Mouse (Mus musculus): Measurements from ENCODE around the gene Nkx2-3. TPM values are rescaled to one million over a fixed set of nuclear protein-coding genes. Genes with fewer than 3 reads are reported as not detected.

The Nkx2-3 gene
- polyA plus RNA-seq, 1 experiment = 0.06 TPM

GRCm38 (mm10) chr19:43606552-43607530 is 5.3 kb upstream of the Nkx2-3 start:
- Histone ChIP-seq H3K27ac (ENCODE audit: control insufficient read depth, insufficient read depth, low read depth, low read length) (no peak overlapping the region), H3K4me3 (ENCODE audit: control insufficient read depth, low read depth, low read length) (no peak overlapping the region), H3K36me3 (ENCODE audit: control insufficient read depth, insufficient read depth, low read length) (no peaks in the 10 kb centered on the region), H3K4me1 (ENCODE audit: control insufficient read depth, insufficient read depth, low read length) (peaks cover 7% of the 10 kb centered on the region), H3K27me3 (ENCODE audit: control insufficient read depth, insufficient read depth, low read length) (peaks cover 6% of the 10 kb centered on the region)
- no peak for TF ChIP-seq CTCF (IDR thresholded peaks at IDR 0.05; ENCODE audit: control insufficient read depth, insufficient read depth, insufficient replicate concordance, low read depth, low read length)
- TF ChIP-seq POLR2A (IDR thresholded peaks at IDR 0.05; ENCODE audit: control insufficient read depth, low read depth, low read length) = no peak

GRCm38 (mm10) chr19:43607842-43608680 is 4.1 kb upstream of the Nkx2-3 start:
- Histone ChIP-seq H3K4me1 (ENCODE audit: control insufficient read depth, insufficient read depth, low read length) (peaks cover 14% of the 10 kb centered on the region), H3K36me3 (ENCODE audit: control insufficient read depth, insufficient read depth, low read length) (no peaks in the 10 kb centered on the region), H3K27ac (ENCODE audit: control insufficient read depth, insufficient read depth, low read depth, low read length) (no peak overlapping the region), H3K27me3 (ENCODE audit: control insufficient read depth, insufficient read depth, low read length) (peaks cover 8% of the 10 kb centered on the region), H3K4me3 (ENCODE audit: control insufficient read depth, low read depth, low read length) (no peak overlapping the region)
- TF ChIP-seq CTCF (IDR thresholded peaks at IDR 0.05; ENCODE audit: control insufficient read depth, insufficient read depth, insufficient replicate concordance, low read depth, low read length) = no peak
- TF ChIP-seq POLR2A (IDR thresholded peaks at IDR 0.05; ENCODE audit: control insufficient read depth, low read depth, low read length) = no peak

GRCm38 (mm10) chr19:43608711-43609457 is 3.2 kb upstream of the Nkx2-3 start:
- TF ChIP-seq CTCF (IDR thresholded peaks at IDR 0.05; ENCODE audit: control insufficient read depth, insufficient read depth, insufficient replicate concordance, low read depth, low read length) (no peak), POLR2A (IDR thresholded peaks at IDR 0.05; ENCODE audit: control insufficient read depth, low read depth, low read length) (no peak)
- no peak overlapping the region for H3K27ac ChIP-seq (ENCODE audit: control insufficient read depth, insufficient read depth, low read depth, low read length)
- H3K36me3 ChIP-seq (ENCODE audit: control insufficient read depth, insufficient read depth, low read length) = no peaks in the 10 kb centered on the region
- peaks cover 15% of the 10 kb centered on the region for H3K4me1 ChIP-seq (ENCODE audit: control insufficient read depth, insufficient read depth, low read length)
- H3K4me3 ChIP-seq (ENCODE audit: control insufficient read depth, low read depth, low read length) = no peak overlapping the region
- H3K27me3 ChIP-seq (ENCODE audit: control insufficient read depth, insufficient read depth, low read length) = peaks cover 12% of the 10 kb centered on the region

- Histone ChIP-seq H3K4me3 (ENCODE audit: control insufficient read depth, low read depth, low read length) (no peak overlapping the region), H3K36me3 (ENCODE audit: control insufficient read depth, insufficient read depth, low read length) (no peaks in the 10 kb centered on the region), H3K27ac (ENCODE audit: control insufficient read depth, insufficient read depth, low read depth, low read length) (no peak overlapping the region), H3K27me3 (ENCODE audit: control insufficient read depth, insufficient read depth, low read length) (peaks cover 15% of the 10 kb centered on the region), H3K4me1 (ENCODE audit: control insufficient read depth, insufficient read depth, low read length) (peaks cover 23% of the 10 kb centered on the region)
- no peak for TF ChIP-seq CTCF (IDR thresholded peaks at IDR 0.05; ENCODE audit: control insufficient read depth, insufficient read depth, insufficient replicate concordance, low read depth, low read length)
- no peak for TF ChIP-seq POLR2A (IDR thresholded peaks at IDR 0.05; ENCODE audit: control insufficient read depth, low read depth, low read length)
These were observed 2.4 kb upstream of the Nkx2-3 start for GRCm38 (mm10) chr19:43609458-43610330.

- TF ChIP-seq POLR2A (IDR thresholded peaks at IDR 0.05; ENCODE audit: control insufficient read depth, low read depth, low read length) = no peak
- TF ChIP-seq CTCF (IDR thresholded peaks at IDR 0.05; ENCODE audit: control insufficient read depth, insufficient read depth, insufficient replicate concordance, low read depth, low read length) = no peak
- Histone ChIP-seq H3K27ac (ENCODE audit: control insufficient read depth, insufficient read depth, low read depth, low read length) (no peak overlapping the region), H3K36me3 (ENCODE audit: control insufficient read depth, insufficient read depth, low read length) (no peaks in the 10 kb centered on the region), H3K4me3 (ENCODE audit: control insufficient read depth, low read depth, low read length) (no peak overlapping the region), H3K27me3 (ENCODE audit: control insufficient read depth, insufficient read depth, low read length) (peaks cover 21% of the 10 kb centered on the region), H3K4me1 (ENCODE audit: control insufficient read depth, insufficient read depth, low read length) (peaks cover 30% of the 10 kb centered on the region)
These were observed 1.7 kb upstream of the Nkx2-3 start for GRCm38 (mm10) chr19:43610341-43610848.

- Histone ChIP-seq H3K27me3 (ENCODE audit: control insufficient read depth, insufficient read depth, low read length) (peaks cover 21% of the 10 kb centered on the region), H3K4me1 (ENCODE audit: control insufficient read depth, insufficient read depth, low read length) (peaks cover 31% of the 10 kb centered on the region), H3K36me3 (ENCODE audit: control insufficient read depth, insufficient read depth, low read length) (no peaks in the 10 kb centered on the region), H3K27ac (ENCODE audit: control insufficient read depth, insufficient read depth, low read depth, low read length) (no peak overlapping the region), H3K4me3 (ENCODE audit: control insufficient read depth, low read depth, low read length) (no peak overlapping the region)
- no peak for TF ChIP-seq CTCF (IDR thresholded peaks at IDR 0.05; ENCODE audit: control insufficient read depth, insufficient read depth, insufficient replicate concordance, low read depth, low read length)
- TF ChIP-seq POLR2A (IDR thresholded peaks at IDR 0.05; ENCODE audit: control insufficient read depth, low read depth, low read length) = no peak
These were observed 1.0 kb upstream of the Nkx2-3 start for GRCm38 (mm10) chr19:43611110-43611509.
